Mouse (Mus musculus) C2C12 (cell line): ENCODE results near the gene Slc38a2. TPM values are rescaled to one million over a fixed set of nuclear protein-coding genes. Genes with fewer than 3 reads are reported as not detected.

Experiments
- H3K27me3 ChIP-seq: one replicate; pipeline ENCODE4 v1.6.1; 2011; ENCODE audit not compliant: control insufficient read depth, insufficient read depth, insufficient read length
- H3K36me3 ChIP-seq: one replicate; pipeline ENCODE4 v1.6.1; 2011; ENCODE audit not compliant: control insufficient read depth, insufficient read depth
- H3K4me3 ChIP-seq: one replicate; pipeline ENCODE4 v1.5.1; 2011; ENCODE audit warnings: mild to moderate bottlenecking, control low read depth; ENCODE audit not compliant: poor library complexity, insufficient read depth, severe bottlenecking
- H3K79me2 ChIP-seq: one replicate; pipeline ENCODE4 v1.6.1; 2011; ENCODE audit not compliant: control insufficient read depth, insufficient read depth
- H3K79me3 ChIP-seq: one replicate; pipeline ENCODE4 v1.6.1; 2011; ENCODE audit warnings: low read depth, control low read depth
- H3ac ChIP-seq: one replicate; pipeline ENCODE3; 2011; ENCODE audit warnings: low read depth; ENCODE audit not compliant: control insufficient read depth, insufficient read length
- CEBPB ChIP-seq: IDR thresholded peaks from one replicate; pipeline ENCODE4 v1.6.1; 2011; ENCODE audit warnings: low read depth, mild to moderate bottlenecking, control low read depth, moderate library complexity
- CTCF ChIP-seq: IDR thresholded peaks from one replicate; pipeline ENCODE4 v1.5.1; 2011; ENCODE audit not compliant: control insufficient read depth, insufficient read depth, insufficient read length
- FOSL1 ChIP-seq: IDR thresholded peaks from one replicate; pipeline ENCODE4 v1.8.0; 2011; ENCODE audit warnings: mild to moderate bottlenecking, low read length; ENCODE audit not compliant: poor library complexity, insufficient read depth, severe bottlenecking
- MAX ChIP-seq: IDR thresholded peaks from one replicate; pipeline ENCODE4 v1.6.1; 2011; ENCODE audit warnings: mild to moderate bottlenecking, control low read depth
- MYOD1 ChIP-seq: IDR thresholded peaks from one replicate; pipeline ENCODE4 v1.6.1; 2011; ENCODE audit warnings: low read depth; ENCODE audit not compliant: control insufficient read depth, insufficient read length
- MYOG ChIP-seq: IDR thresholded peaks from one replicate; pipeline ENCODE4 v1.6.1; 2011; ENCODE audit not compliant: control insufficient read depth, insufficient read length; ENCODE audit errors: extremely low read depth
- USF1 ChIP-seq: IDR thresholded peaks from one replicate; pipeline ENCODE4 v1.6.1; 2011; ENCODE audit warnings: low read depth, mild to moderate bottlenecking, control low read depth, moderate library complexity
- polyA plus RNA-seq: library from polyadenylated mRNA; unstranded; fragments of >200 nt; fragmentation: generic; extraction: Trizol; gene quantifications from one replicate; pipeline ENCODE4 v1.2.1, GENCODE M21; 2012; ENCODE audit warnings: missing spikeins

Slc38a2 gene
- polyA plus RNA-seq, 1 experiment, result 99.9 TPM

- Histone ChIP-seq H3K4me3 (no peak overlapping the region), H3K79me2 (peaks cover 84% of the 10 kb centered on the region), H3K36me3 (peaks cover 93% of the 10 kb centered on the region), H3ac (no peak overlapping the region), H3K27me3 (no peaks in the 10 kb centered on the region), H3K79me3 (peaks cover 55% of the 10 kb centered on the region)
- TF ChIP-seq MAX (no peak), FOSL1 (no peak), CTCF (no peak), MYOD1 (no peak), CEBPB (no peak), USF1 (no peak)
Measured at GRCm38 (mm10) chr15:96691381-96691780, 8.1 kb downstream of the Slc38a2 start.

GRCm38 (mm10) chr15:96690829-96691228 is 8.7 kb downstream of the Slc38a2 start:
- H3K79me2 ChIP-seq, result peaks cover 78% of the 10 kb centered on the region
- H3K4me3 ChIP-seq, result no peak overlapping the region
- no peaks in the 10 kb centered on the region for H3K27me3 ChIP-seq
- H3ac ChIP-seq, result no peak overlapping the region
- TF ChIP-seq MYOG (no peak), CEBPB (no peak), MAX (no peak), CTCF (no peak)
- peaks cover 49% of the 10 kb centered on the region for H3K79me3 ChIP-seq
- peaks cover 87% of the 10 kb centered on the region for H3K36me3 ChIP-seq

GRCm38 (mm10) chr15:96689919-96690318 is 9.6 kb downstream of the Slc38a2 start:
- TF ChIP-seq MAX, result no peak
- TF ChIP-seq MYOG, result no peak
- TF ChIP-seq FOSL1, result no peak
- TF ChIP-seq CEBPB, result no peak
- no peak for TF ChIP-seq MYOD1
- TF ChIP-seq USF1, result no peak
- no peak for TF ChIP-seq CTCF
- Histone ChIP-seq H3ac (no peak overlapping the region), H3K79me2 (peaks cover 69% of the 10 kb centered on the region), H3K79me3 (peaks cover 40% of the 10 kb centered on the region), H3K36me3 (peaks cover 78% of the 10 kb centered on the region), H3K4me3 (no peak overlapping the region), H3K27me3 (no peaks in the 10 kb centered on the region)

- Histone ChIP-seq H3K4me3 (no peak overlapping the region), H3K27me3 (no peaks in the 10 kb centered on the region), H3K79me3 (peaks cover 29% of the 10 kb centered on the region), H3K36me3 (peaks cover 67% of the 10 kb centered on the region), H3K79me2 (peaks cover 58% of the 10 kb centered on the region), H3ac (no peak overlapping the region)
- TF ChIP-seq MAX (no peak), FOSL1 (no peak), MYOD1 (no peak), USF1 (no peak), MYOG (no peak), CEBPB (no peak), CTCF (no peak)
Measured at GRCm38 (mm10) chr15:96688784-96689318, 10.7 kb downstream of the Slc38a2 start.

- Histone ChIP-seq H3K4me3 (no peak overlapping the region), H3K79me2 (peaks cover 50% of the 10 kb centered on the region), H3K27me3 (no peaks in the 10 kb centered on the region), H3K36me3 (peaks cover 59% of the 10 kb centered on the region), H3K79me3 (peaks cover 27% of the 10 kb centered on the region), H3ac (no peak overlapping the region)
- TF ChIP-seq MAX, result no peak
- no peak for TF ChIP-seq CTCF
- no peak for TF ChIP-seq MYOD1
- TF ChIP-seq MYOG, result no peak
- TF ChIP-seq USF1, result no peak
- no peak for TF ChIP-seq FOSL1
- no peak for TF ChIP-seq CEBPB
Measured at GRCm38 (mm10) chr15:96688036-96688435, 11.5 kb downstream of the Slc38a2 start.

GRCm38 (mm10) chr15:96687366-96687765 is 12.2 kb downstream of the Slc38a2 start:
- Histone ChIP-seq H3K4me3 (no peak overlapping the region), H3K79me2 (peaks cover 44% of the 10 kb centered on the region), H3K79me3 (peaks cover 20% of the 10 kb centered on the region), H3ac (no peak overlapping the region), H3K36me3 (peaks cover 53% of the 10 kb centered on the region), H3K27me3 (no peaks in the 10 kb centered on the region)
- TF ChIP-seq MAX, result no peak
- no peak for TF ChIP-seq CEBPB
- TF ChIP-seq USF1, result no peak
- no peak for TF ChIP-seq MYOG
